Mouse (Mus musculus): ENCODE measurements around the gene Htt. TPM values are rescaled to one million over a fixed set of nuclear protein-coding genes. Genes with fewer than 3 reads are reported as not detected.
"Not testable (repeated sequence)": the region's sequence is repeated elsewhere in the genome, so short reads cannot be mapped to it uniquely, and the experiment has no call there.

Htt gene
- polyA plus RNA-seq (2016; fragmentation: Nextera tagmentation; extraction: Ambion mirVana) = 11.3 and 11.9 TPM in 2 replicates

GRCm38 (mm10) chr5:34761509-34761908 is at the start of gene Htt:
Gene Htt (plus strand): TSS chr5:34761740.
- ATAC-seq (ENCODE audit: insufficient number of reproducible peaks, low FRiP score) = peak; percentile 98
- Histone ChIP-seq H3K4me1 (replicated peaks) (peaks cover 11% of the 10 kb centered on the region), H3K9ac (peak within 1 kb of the TSS; percentile 95), H3K4me2 (peak within 1 kb of the TSS; percentile 78), H3K4me3 (peak within 1 kb of the TSS; percentile 93), H3K9me3 (replicated peaks) (no peaks in the 10 kb centered on the region), H3K27me3 (replicated peaks) (no peaks in the 10 kb centered on the region), H3K36me3 (no peaks in the 10 kb centered on the region), H3K27ac (ENCODE audit: poor library complexity, severe bottlenecking) (peak within 1 kb of the TSS; percentile 94)
- WGBS = under 1% methylated on average over 35 of the region's 35 CpGs

DNA sequence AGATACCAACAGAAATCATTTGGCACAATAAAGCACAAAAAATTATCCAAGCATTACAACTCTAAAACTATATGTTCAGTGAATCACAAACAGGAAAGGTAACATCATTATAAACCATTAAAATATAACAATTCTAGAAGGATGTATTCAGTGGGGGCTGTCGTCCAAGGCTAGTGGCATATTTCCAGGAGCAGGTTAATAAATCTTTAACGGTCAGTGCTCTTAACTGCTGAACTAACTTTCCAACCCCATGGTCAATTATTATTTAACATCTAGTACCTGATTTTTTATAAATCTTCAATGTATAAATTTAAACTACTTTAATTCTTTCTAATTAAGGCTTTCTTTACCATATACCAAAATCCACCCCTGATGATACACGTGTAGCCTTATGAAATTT is 47.2 kb upstream of the Htt start:
- not testable (repeated sequence) for H3K27me3 ChIP-seq (replicated peaks); H3K4me2 ChIP-seq; H3K4me3 ChIP-seq; H3K27ac ChIP-seq (ENCODE audit: poor library complexity, severe bottlenecking); H3K9me3 ChIP-seq (replicated peaks); H3K36me3 ChIP-seq; ATAC-seq (ENCODE audit: insufficient number of reproducible peaks, low FRiP score); H3K9ac ChIP-seq; H3K4me1 ChIP-seq (replicated peaks)
- WGBS = 78% methylated on average over 3 of the region's 3 CpGs

GRCm38 (mm10) chr5:34714816-34715215 is 46.7 kb upstream of the Htt start:
- Histone ChIP-seq H3K27me3 (replicated peaks) (peaks cover 4% of the 10 kb centered on the region; the same call in 1 of the 2 replicates), H3K27ac (ENCODE audit: poor library complexity, severe bottlenecking) (no peak overlapping the region), H3K9ac (no peak overlapping the region), H3K4me3 (no peak overlapping the region), H3K36me3 (no peaks in the 10 kb centered on the region), H3K4me2 (no peak overlapping the region), H3K9me3 (replicated peaks) (no peaks in the 10 kb centered on the region), H3K4me1 (replicated peaks) (no peaks in the 10 kb centered on the region)
- ATAC-seq (ENCODE audit: insufficient number of reproducible peaks, low FRiP score) = no peak
- 83% methylated on average over 5 of the region's 5 CpGs for WGBS

GRCm38 (mm10) chr5:34729141-34729540 is 32.4 kb upstream of the Htt start:
- ATAC-seq (ENCODE audit: insufficient number of reproducible peaks, low FRiP score) = no peak
- no peaks in the 10 kb centered on the region for H3K9me3 ChIP-seq (replicated peaks)
- no peak overlapping the region for H3K9ac ChIP-seq
- H3K36me3 ChIP-seq = no peaks in the 10 kb centered on the region
- H3K27ac ChIP-seq (ENCODE audit: poor library complexity, severe bottlenecking) = no peak overlapping the region
- no peak overlapping the region for H3K4me2 ChIP-seq
- no peaks in the 10 kb centered on the region for H3K27me3 ChIP-seq (replicated peaks)
- H3K4me1 ChIP-seq (replicated peaks) = peaks cover 3% of the 10 kb centered on the region; the same call in 1 of the 2 replicates
- H3K4me3 ChIP-seq = no peak overlapping the region

- no peak overlapping the region for H3K27ac ChIP-seq (ENCODE audit: poor library complexity, severe bottlenecking)
- H3K4me2 ChIP-seq = no peak overlapping the region
- 23% methylated on average over 1 of the region's 1 CpGs for WGBS
- no peaks in the 10 kb centered on the region for H3K9me3 ChIP-seq (replicated peaks)
- H3K27me3 ChIP-seq (replicated peaks) = no peaks in the 10 kb centered on the region
- peaks cover 3% of the 10 kb centered on the region; the same call in 1 of the 2 replicates for H3K4me1 ChIP-seq (replicated peaks)
- H3K36me3 ChIP-seq = no peaks in the 10 kb centered on the region
- no peak overlapping the region for H3K4me3 ChIP-seq
- ATAC-seq (ENCODE audit: insufficient number of reproducible peaks, low FRiP score) = no peak
- no peak overlapping the region for H3K9ac ChIP-seq
These were observed 31.3 kb upstream of the Htt start for GRCm38 (mm10) chr5:34730255-34730654.

DNA sequence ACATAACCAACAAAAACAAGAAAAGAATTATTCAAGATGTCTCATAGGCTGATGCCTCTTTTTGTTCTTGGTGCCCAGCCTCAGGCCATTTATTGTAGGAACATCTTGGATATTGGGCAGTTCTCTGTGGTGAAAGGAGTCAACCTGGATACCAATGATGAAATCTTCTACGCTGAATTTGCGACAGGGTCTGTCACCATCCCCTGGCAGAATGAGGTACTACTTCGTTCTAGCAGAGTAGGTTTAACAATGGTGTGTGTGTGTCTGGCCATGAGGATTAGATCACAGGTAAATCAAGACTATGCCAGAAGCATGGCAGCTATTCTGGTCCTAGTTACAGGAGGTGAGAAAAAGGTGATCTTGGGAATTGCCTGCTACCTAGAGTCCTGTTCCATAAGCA is 10.1 kb upstream of the Htt start:
- 45% methylated on average over 3 of the region's 3 CpGs for WGBS
- Histone ChIP-seq H3K4me1 (replicated peaks) (peaks cover 4% of the 10 kb centered on the region), H3K4me3 (no peak overlapping the region), H3K4me2 (no peak overlapping the region), H3K36me3 (no peaks in the 10 kb centered on the region), H3K27ac (ENCODE audit: poor library complexity, severe bottlenecking) (no peak overlapping the region), H3K9ac (no peak overlapping the region), H3K9me3 (replicated peaks) (no peaks in the 10 kb centered on the region), H3K27me3 (replicated peaks) (0 out of 2 replicates have a peak, but pooled peaks cover 3% of the 10 kb centered on the region)
- no peak for ATAC-seq (ENCODE audit: insufficient number of reproducible peaks, low FRiP score)

DNA sequence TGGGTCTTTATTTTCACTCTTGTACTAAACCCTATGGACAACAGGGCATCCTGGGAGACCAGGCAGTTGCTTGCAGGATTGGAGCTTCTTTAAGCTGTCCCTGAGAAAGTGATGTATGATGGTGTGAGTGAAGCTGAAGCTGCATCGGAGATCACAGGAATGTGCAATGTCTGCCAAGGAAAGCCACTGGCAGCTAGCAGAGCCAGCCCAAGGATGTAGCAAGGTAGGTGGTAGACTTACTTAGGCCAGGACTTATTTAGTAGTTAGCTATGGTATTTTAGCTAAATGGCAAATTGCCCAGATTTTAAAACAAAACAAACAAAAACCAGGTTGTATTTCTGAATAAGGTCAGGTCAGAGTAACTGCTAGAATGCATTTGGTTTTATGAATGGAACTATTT is 2.8 kb upstream of the Htt start:
- WGBS = 74% methylated on average over 1 of the region's 1 CpGs
- H3K27me3 ChIP-seq (replicated peaks) = no peaks in the 10 kb centered on the region
- no peak overlapping the region for H3K27ac ChIP-seq (ENCODE audit: poor library complexity, severe bottlenecking)
- H3K36me3 ChIP-seq = no peaks in the 10 kb centered on the region
- H3K4me2 ChIP-seq = no peak overlapping the region
- ATAC-seq (ENCODE audit: insufficient number of reproducible peaks, low FRiP score) = no peak
- H3K9me3 ChIP-seq (replicated peaks) = no peaks in the 10 kb centered on the region
- H3K4me3 ChIP-seq = no peak overlapping the region
- peaks cover 8% of the 10 kb centered on the region for H3K4me1 ChIP-seq (replicated peaks)
- no peak overlapping the region for H3K9ac ChIP-seq

GRCm38 (mm10) chr5:34760850-34761508 is 561 bp upstream of the Htt start:
- peaks cover 11% of the 10 kb centered on the region for H3K4me1 ChIP-seq (replicated peaks)
- H3K27ac ChIP-seq (ENCODE audit: poor library complexity, severe bottlenecking) = peak overlapping the region; percentile 94
- WGBS = under 1% methylated on average over 19 of the region's 19 CpGs
- H3K36me3 ChIP-seq = no peaks in the 10 kb centered on the region
- peak overlapping the region; percentile 93 for H3K4me3 ChIP-seq
- H3K27me3 ChIP-seq (replicated peaks) = no peaks in the 10 kb centered on the region
- peak overlapping the region; percentile 95 for H3K9ac ChIP-seq
- 0 out of 2 replicates have a peak, but pooled peaks have one; percentile 8 for ATAC-seq (ENCODE audit: insufficient number of reproducible peaks, low FRiP score)
- no peaks in the 10 kb centered on the region for H3K9me3 ChIP-seq (replicated peaks)
- H3K4me2 ChIP-seq = peak overlapping the region; percentile 78

GRCm38 (mm10) chr5:34761934-34762611 is 533 bp downstream of the Htt start:
- H3K4me1 ChIP-seq (replicated peaks) = peaks cover 11% of the 10 kb centered on the region
- no peaks in the 10 kb centered on the region for H3K36me3 ChIP-seq
- WGBS = 0% methylated on average over 48 of the region's 54 CpGs
- H3K27me3 ChIP-seq (replicated peaks) = no peaks in the 10 kb centered on the region
- peak overlapping the region; percentile 95 for H3K9ac ChIP-seq
- H3K27ac ChIP-seq (ENCODE audit: poor library complexity, severe bottlenecking) = peak overlapping the region; percentile 94
- peak; percentile 65 for ATAC-seq (ENCODE audit: insufficient number of reproducible peaks, low FRiP score)
- peak overlapping the region; percentile 78 for H3K4me2 ChIP-seq
- H3K4me3 ChIP-seq = peak overlapping the region; percentile 93
- H3K9me3 ChIP-seq (replicated peaks) = no peaks in the 10 kb centered on the region

DNA sequence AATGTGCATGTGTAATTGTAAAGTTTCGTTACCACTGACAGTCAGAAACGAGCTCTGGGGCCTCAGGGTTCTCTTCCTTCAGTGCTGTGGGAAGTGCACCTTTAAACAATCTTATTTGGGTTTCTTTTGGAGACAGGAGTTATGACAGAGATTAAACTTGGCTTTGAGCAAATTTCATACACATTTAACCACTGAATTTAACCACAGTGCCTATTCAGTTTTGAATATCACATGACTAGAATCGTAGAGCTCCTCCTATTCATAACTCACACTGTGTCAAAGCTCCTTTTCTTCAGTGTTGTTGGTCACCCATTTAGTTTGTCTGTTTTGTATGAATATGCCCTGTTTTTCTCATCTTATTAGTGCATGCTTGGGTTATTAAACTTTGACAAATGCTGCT is 10.3 kb downstream of the Htt start:
- WGBS = 86% methylated on average over 3 of the region's 3 CpGs
- no peak overlapping the region for H3K27ac ChIP-seq (ENCODE audit: poor library complexity, severe bottlenecking)
- no peak overlapping the region for H3K9ac ChIP-seq
- no peaks in the 10 kb centered on the region for H3K9me3 ChIP-seq (replicated peaks)
- ATAC-seq (ENCODE audit: insufficient number of reproducible peaks, low FRiP score) = no peak
- peaks cover 7% of the 10 kb centered on the region; the same call in 1 of the 2 replicates for H3K36me3 ChIP-seq
- H3K4me2 ChIP-seq = no peak overlapping the region
- 0 out of 2 replicates have a peak, but pooled peaks cover 2% of the 10 kb centered on the region for H3K4me1 ChIP-seq (replicated peaks)
- no peaks in the 10 kb centered on the region for H3K27me3 ChIP-seq (replicated peaks)
- no peak overlapping the region for H3K4me3 ChIP-seq

GRCm38 (mm10) chr5:34772696-34773245 is 11.2 kb downstream of the Htt start:
- WGBS = 89% methylated on average over 4 of the region's 4 CpGs
- no peak for ATAC-seq (ENCODE audit: insufficient number of reproducible peaks, low FRiP score)
- H3K4me1 ChIP-seq (replicated peaks) = 0 out of 2 replicates have a peak, but pooled peaks cover 2% of the 10 kb centered on the region

More at GRCm38 (mm10) chr5:34772696-34773245, 11.2 kb downstream of the Htt start:
- no peak overlapping the region for H3K27ac ChIP-seq (ENCODE audit: poor library complexity, severe bottlenecking)
- peaks cover 7% of the 10 kb centered on the region; the same call in 1 of the 2 replicates for H3K36me3 ChIP-seq
- no peak overlapping the region for H3K4me2 ChIP-seq
- no peaks in the 10 kb centered on the region for H3K9me3 ChIP-seq (replicated peaks)
- H3K4me3 ChIP-seq = no peak overlapping the region
- no peak overlapping the region for H3K9ac ChIP-seq
- H3K27me3 ChIP-seq (replicated peaks) = no peaks in the 10 kb centered on the region

Measured in heart, embryonic 12.5 days (tissue).